Mouse (Mus musculus) limb, embryonic 12.5 days (tissue): ENCODE measurements at regions not wholly inside any gene's neighbourhood (a gene's known extent, or its start where the extent isn't known, plus 50 kb on each side); places are given as distances from the start of the nearest gene placed in this dataset.

Experiments
- ATAC-seq: fragments of 200-750 bp; cut with Nextera tagmentation; 2 replicates; pipeline ENCODE4 v1.8.0; 2017; ENCODE audit warnings: low read depth, moderate TSS enrichment; ENCODE audit not compliant: insufficient number of reproducible peaks, insufficient read depth, low FRiP score, low TSS enrichment
- H3K27ac ChIP-seq: fragments of 300-500 bp; sonication (generic); 2 replicates; pipeline ENCODE4 v1.5.1; 2016; ENCODE audit warnings: mild to moderate bottlenecking, moderate library complexity
- H3K27me3 ChIP-seq: fragments of 300-500 bp; sonication (generic); 2 replicates; pipeline ENCODE4 v1.6.1; 2016; ENCODE audit warnings: mild to moderate bottlenecking, moderate library complexity
- H3K36me3 ChIP-seq: fragments of 300-500 bp; sonication (generic); 2 replicates; pipeline ENCODE4 v1.6.1; 2016; ENCODE audit warnings: mild to moderate bottlenecking, moderate library complexity
- H3K4me1 ChIP-seq: fragments of 300-500 bp; sonication (generic); replicated peaks from 2 replicates; pipeline ENCODE4 v1.6.1; 2016
- H3K4me2 ChIP-seq: fragments of 300-500 bp; sonication (generic); 2 replicates; pipeline ENCODE4 v1.6.1; 2016; ENCODE audit warnings: mild to moderate bottlenecking, moderate library complexity
- H3K4me3 ChIP-seq: fragments of 300-500 bp; sonication (generic); replicated peaks from 2 replicates; pipeline ENCODE4 v1.5.1; 2016; ENCODE audit warnings: mild to moderate bottlenecking
- H3K9ac ChIP-seq: fragments of 300-500 bp; sonication (generic); replicated peaks from 2 replicates; pipeline ENCODE4 v1.6.1; 2016; ENCODE audit warnings: mild to moderate bottlenecking, moderate library complexity
- H3K9me3 ChIP-seq: fragments of 300-500 bp; sonication (generic); 2 replicates; pipeline ENCODE4 v1.6.1; 2016; ENCODE audit warnings: mild to moderate bottlenecking, moderate library complexity
- WGBS: fragments of 180-500 bp; shearing (Covaris S2); methylation state at CpG from one replicate; pipeline ENCODE4 v1.1.7; 2016; 5-methylcytosine and 5-hydroxymethylcytosine counted together

DNA sequence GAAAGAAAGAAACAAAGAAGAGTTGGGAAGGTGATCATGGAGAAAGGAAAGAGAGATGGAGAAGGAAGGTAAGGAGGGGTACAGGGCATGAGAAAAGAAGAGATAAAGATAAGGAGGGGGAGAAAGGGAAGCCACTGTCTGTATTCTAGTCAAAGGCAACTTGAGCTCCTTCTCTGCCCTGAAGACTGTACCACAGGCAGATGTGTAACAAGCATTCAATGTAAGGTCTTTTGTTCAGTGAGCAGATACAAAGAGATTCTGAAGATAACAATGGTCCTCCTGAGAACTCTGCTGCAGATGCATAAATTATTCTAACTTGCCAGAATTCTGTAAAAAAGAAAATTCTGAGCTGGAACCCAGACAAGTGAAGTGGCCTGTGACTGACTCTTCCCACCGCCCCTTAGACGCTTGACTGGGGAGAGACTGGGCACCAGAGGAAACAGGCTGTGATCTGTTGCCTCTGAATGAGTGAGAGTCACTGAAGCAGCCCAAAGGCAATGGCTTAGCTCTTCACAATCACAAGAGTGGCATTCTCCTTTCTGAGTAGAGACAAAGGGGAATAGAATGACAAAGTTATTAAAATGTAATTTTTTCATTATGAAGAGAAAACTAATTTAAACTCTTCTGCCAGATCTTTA is 564.0 kb upstream of the Arpp21 start:
- 78% methylated on average over 2 of the region's 2 CpGs for WGBS
- no peaks in the 10 kb centered on the region for H3K4me1 ChIP-seq
- no peak overlapping the region for H3K4me3 ChIP-seq
- H3K9ac ChIP-seq, result no peak overlapping the region
- no peak for ATAC-seq
- no peaks in the 10 kb centered on the region for H3K27me3 ChIP-seq
- no peaks in the 10 kb centered on the region for H3K36me3 ChIP-seq
- no peak overlapping the region for H3K4me2 ChIP-seq
- H3K9me3 ChIP-seq, result no peaks in the 10 kb centered on the region
- no peak overlapping the region for H3K27ac ChIP-seq

DNA sequence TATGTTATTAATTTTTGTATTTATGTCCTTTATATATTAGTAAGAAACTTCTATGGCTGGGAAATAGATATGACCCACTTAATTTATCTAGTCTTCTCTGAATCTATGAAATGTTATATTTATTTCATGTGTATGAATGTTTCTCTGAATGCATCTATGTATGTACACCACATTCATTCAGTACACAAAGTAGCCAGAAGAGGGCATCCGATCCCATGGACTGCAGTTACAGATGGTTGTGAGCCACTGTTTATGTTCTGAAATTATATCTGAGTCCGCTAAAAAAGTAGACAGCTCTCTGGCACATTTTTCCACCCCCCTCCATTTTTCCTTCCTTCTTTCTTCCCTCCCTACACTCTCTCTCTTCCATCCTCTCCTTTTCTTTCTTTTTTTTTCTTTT is 557.8 kb upstream of the Arpp21 start:
- no peaks in the 10 kb centered on the region for H3K9me3 ChIP-seq
- 70% methylated on average over 2 of the region's 2 CpGs for WGBS
- H3K4me1 ChIP-seq, result no peaks in the 10 kb centered on the region
- no peak overlapping the region for H3K4me3 ChIP-seq
- no peak overlapping the region for H3K27ac ChIP-seq
- H3K36me3 ChIP-seq, result no peaks in the 10 kb centered on the region
- no peak overlapping the region for H3K9ac ChIP-seq
- no peak for ATAC-seq
- H3K4me2 ChIP-seq, result no peak overlapping the region
- H3K27me3 ChIP-seq, result no peaks in the 10 kb centered on the region

DNA sequence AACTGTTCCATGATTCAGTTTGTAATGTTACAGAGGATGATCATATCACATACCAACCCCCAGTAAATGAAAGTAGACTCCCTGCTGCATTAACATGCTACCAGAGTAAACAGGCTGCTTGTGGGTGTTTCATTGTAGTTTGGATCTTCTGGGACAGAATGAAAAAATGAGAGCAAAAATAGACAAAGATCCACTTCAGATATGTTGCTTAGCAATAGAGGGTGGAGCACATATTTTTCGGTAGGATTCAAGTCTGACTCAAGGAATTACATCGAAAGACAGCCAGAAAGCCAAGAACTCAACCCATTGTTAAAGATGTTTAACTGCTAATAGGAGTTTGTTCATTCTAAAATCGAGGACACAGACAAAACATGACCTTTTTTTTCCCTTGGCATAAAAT is 536.2 kb upstream of the Arpp21 start:
- WGBS, result 78% methylated on average over 3 of the region's 3 CpGs
- Histone ChIP-seq H3K36me3 (no peaks in the 10 kb centered on the region), H3K4me2 (no peak overlapping the region), H3K9me3 (no peaks in the 10 kb centered on the region), H3K27me3 (no peaks in the 10 kb centered on the region), H3K9ac (no peak overlapping the region), H3K4me1 (no peaks in the 10 kb centered on the region), H3K27ac (no peak overlapping the region), H3K4me3 (no peak overlapping the region)
- ATAC-seq, result no peak

DNA sequence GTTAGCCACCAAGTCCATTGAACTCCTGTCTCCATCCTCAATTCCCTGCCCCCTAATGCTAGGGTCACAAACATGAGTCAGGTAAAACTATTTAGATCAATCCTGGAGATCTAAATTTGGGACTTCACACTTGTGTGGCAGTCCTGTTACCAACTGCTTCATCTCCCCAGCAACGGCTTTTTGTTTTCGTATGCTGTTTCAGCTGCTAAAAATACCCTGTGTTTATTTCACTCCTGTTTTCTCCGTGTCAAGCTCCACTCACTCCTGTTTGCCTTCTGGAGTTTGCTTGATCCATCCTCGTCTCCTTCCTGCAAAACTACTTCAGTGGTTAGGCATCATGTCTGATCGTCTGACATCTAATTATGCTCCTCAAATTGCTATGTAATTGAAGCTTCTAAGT is 508.9 kb upstream of the Arpp21 start:
- 82% methylated on average over 5 of the region's 5 CpGs for WGBS

GRCm38 (mm10) chr9:112743871-112744590 is 508.3 kb upstream of the Arpp21 start:
- H3K9me3 ChIP-seq, result no peaks in the 10 kb centered on the region
- no peak overlapping the region for H3K4me3 ChIP-seq
- no peak overlapping the region for H3K9ac ChIP-seq
- H3K4me1 ChIP-seq, result no peaks in the 10 kb centered on the region
- ATAC-seq, result no peak
- no peak overlapping the region for H3K4me2 ChIP-seq
- WGBS, result 61% methylated on average over 1 of the region's 1 CpGs
- no peaks in the 10 kb centered on the region for H3K27me3 ChIP-seq
- H3K36me3 ChIP-seq, result no peaks in the 10 kb centered on the region
- no peak overlapping the region for H3K27ac ChIP-seq

More for the DNA sequence above, 508.9 kb upstream of the Arpp21 start:
- no peak overlapping the region for H3K4me3 ChIP-seq
- no peaks in the 10 kb centered on the region for H3K36me3 ChIP-seq
- ATAC-seq, result no peak
- no peak overlapping the region for H3K4me2 ChIP-seq
- H3K9ac ChIP-seq, result no peak overlapping the region
- H3K27me3 ChIP-seq, result no peaks in the 10 kb centered on the region
- no peaks in the 10 kb centered on the region for H3K4me1 ChIP-seq
- H3K27ac ChIP-seq, result no peak overlapping the region
- H3K9me3 ChIP-seq, result no peaks in the 10 kb centered on the region

GRCm38 (mm10) chr9:112735761-112736160 is 500.0 kb upstream of the Arpp21 start:
- no peak for ATAC-seq
- H3K9me3 ChIP-seq, result no peaks in the 10 kb centered on the region
- no peak overlapping the region for H3K4me2 ChIP-seq
- no peak overlapping the region for H3K4me3 ChIP-seq
- no peak overlapping the region for H3K9ac ChIP-seq
- no peaks in the 10 kb centered on the region for H3K36me3 ChIP-seq
- H3K4me1 ChIP-seq, result no peaks in the 10 kb centered on the region
- no peak overlapping the region for H3K27ac ChIP-seq
- no peaks in the 10 kb centered on the region for H3K27me3 ChIP-seq

- no peak overlapping the region for H3K4me3 ChIP-seq
- ATAC-seq, result no peak
- H3K9me3 ChIP-seq, result no peaks in the 10 kb centered on the region
- H3K9ac ChIP-seq, result no peak overlapping the region
- WGBS, result 38% methylated on average over 8 of the region's 8 CpGs
- no peak overlapping the region for H3K27ac ChIP-seq
- H3K4me2 ChIP-seq, result no peak overlapping the region
- H3K27me3 ChIP-seq, result no peaks in the 10 kb centered on the region
- no peaks in the 10 kb centered on the region for H3K4me1 ChIP-seq
- H3K36me3 ChIP-seq, result no peaks in the 10 kb centered on the region
These were observed 489.8 kb upstream of the Arpp21 start for GRCm38 (mm10) chr9:112725523-112725922.

DNA sequence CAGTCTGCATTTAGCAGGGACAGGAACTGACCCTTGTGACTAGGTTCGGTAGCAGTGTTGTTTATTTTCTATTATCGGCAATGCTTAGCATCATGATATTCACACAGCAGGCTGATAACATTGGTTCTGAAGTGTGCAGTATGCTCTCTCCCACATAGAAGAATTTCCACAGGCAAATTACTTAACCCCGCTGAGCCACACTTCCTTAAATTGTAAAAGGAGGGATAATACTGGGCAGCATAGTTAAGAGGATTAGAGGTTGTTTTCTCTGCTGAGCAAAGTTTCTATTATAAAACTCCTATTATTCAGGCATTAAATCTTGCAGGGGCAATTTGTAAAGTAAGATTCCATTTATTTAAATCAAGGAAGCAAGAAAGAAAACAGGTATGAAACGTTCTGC is 489.4 kb upstream of the Arpp21 start:
- no peak for ATAC-seq
- 57% methylated on average over 4 of the region's 4 CpGs for WGBS

GRCm38 (mm10) chr9:112723346-112723745 is 487.6 kb upstream of the Arpp21 start:
- no peak overlapping the region for H3K27ac ChIP-seq
- no peaks in the 10 kb centered on the region for H3K27me3 ChIP-seq
- ATAC-seq, result no peak
- H3K9ac ChIP-seq, result no peak overlapping the region
- WGBS, result 75% methylated on average over 1 of the region's 1 CpGs
- no peaks in the 10 kb centered on the region for H3K36me3 ChIP-seq
- H3K9me3 ChIP-seq, result no peaks in the 10 kb centered on the region
- no peak overlapping the region for H3K4me3 ChIP-seq
- no peak overlapping the region for H3K4me2 ChIP-seq
- H3K4me1 ChIP-seq, result no peaks in the 10 kb centered on the region

More for the DNA sequence above, 489.4 kb upstream of the Arpp21 start:
- Histone ChIP-seq H3K4me2 (no peak overlapping the region), H3K4me1 (no peaks in the 10 kb centered on the region), H3K9me3 (no peaks in the 10 kb centered on the region), H3K36me3 (no peaks in the 10 kb centered on the region), H3K27ac (no peak overlapping the region), H3K4me3 (no peak overlapping the region), H3K27me3 (no peaks in the 10 kb centered on the region), H3K9ac (no peak overlapping the region)

- no peaks in the 10 kb centered on the region for H3K9me3 ChIP-seq
- no peak for ATAC-seq
- H3K27me3 ChIP-seq, result no peaks in the 10 kb centered on the region
- no peak overlapping the region for H3K4me2 ChIP-seq
- H3K36me3 ChIP-seq, result no peaks in the 10 kb centered on the region
- WGBS, result 92% methylated on average over 4 of the region's 4 CpGs
- H3K4me3 ChIP-seq, result no peak overlapping the region
- H3K27ac ChIP-seq, result no peak overlapping the region
- H3K4me1 ChIP-seq, result no peaks in the 10 kb centered on the region
- H3K9ac ChIP-seq, result no peak overlapping the region
These were observed 486.8 kb upstream of the Arpp21 start for GRCm38 (mm10) chr9:112722501-112722900.

GRCm38 (mm10) chr9:112715197-112715762 is 479.5 kb upstream of the Arpp21 start:
- Histone ChIP-seq H3K27ac (no peak overlapping the region), H3K4me2 (no peak overlapping the region), H3K36me3 (no peaks in the 10 kb centered on the region), H3K4me3 (no peak overlapping the region), H3K4me1 (no peaks in the 10 kb centered on the region), H3K9ac (no peak overlapping the region), H3K9me3 (no peaks in the 10 kb centered on the region), H3K27me3 (no peaks in the 10 kb centered on the region)
- WGBS, result 64% methylated on average over 1 of the region's 1 CpGs
- no peak for ATAC-seq

DNA sequence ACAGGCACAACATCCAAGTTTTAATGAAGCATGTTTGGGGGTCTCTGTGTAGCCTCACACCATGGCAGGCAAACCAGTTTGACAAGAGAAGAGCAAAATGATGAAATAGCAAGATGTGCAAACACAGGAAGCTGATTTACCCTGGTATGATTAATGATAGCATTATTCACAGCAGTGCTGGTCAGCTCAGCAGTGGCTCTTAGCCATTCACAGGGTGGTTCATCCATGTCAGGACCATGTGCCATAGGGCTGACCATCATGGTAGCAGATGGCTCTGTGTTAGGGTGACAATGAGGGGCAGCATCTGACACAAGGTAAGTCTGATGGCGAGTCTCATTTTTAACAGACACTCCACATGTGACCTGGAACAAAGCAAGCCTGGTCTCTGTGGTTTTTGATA is 443.1 kb upstream of the Arpp21 start:
- no peak overlapping the region for H3K4me3 ChIP-seq
- no peak overlapping the region for H3K4me2 ChIP-seq
- WGBS, result 76% methylated on average over 1 of the region's 1 CpGs
- no peaks in the 10 kb centered on the region for H3K9me3 ChIP-seq
- H3K27ac ChIP-seq, result no peak overlapping the region
- H3K4me1 ChIP-seq, result no peaks in the 10 kb centered on the region
- H3K36me3 ChIP-seq, result no peaks in the 10 kb centered on the region
- no peaks in the 10 kb centered on the region for H3K27me3 ChIP-seq
- no peak overlapping the region for H3K9ac ChIP-seq
- ATAC-seq, result no peak
